Mouse (Mus musculus) stomach, embryonic 16.5 days (tissue): ENCODE data around the gene Alg13. TPM values are rescaled to one million over a fixed set of nuclear protein-coding genes. Genes with fewer than 3 reads are reported as not detected.

Experiments used
- ATAC-seq: fragments of 200-750 bp; cut with Nextera tagmentation; 2 replicates; pipeline ENCODE4 v1.8.0; 2017; ENCODE audit warnings: moderate number of reproducible peaks, moderate TSS enrichment; ENCODE audit not compliant: insufficient read depth, low FRiP score
- H3K27ac ChIP-seq: fragments of 300-500 bp; sonication (generic); 2 replicates; pipeline ENCODE4 v1.5.1; 2014; ENCODE audit warnings: low read length
- H3K27me3 ChIP-seq: fragments of 300-500 bp; sonication (generic); 2 replicates; pipeline ENCODE4 v1.6.1; 2014; ENCODE audit warnings: low read length, control low read depth, mixed read lengths; ENCODE audit not compliant: control insufficient read depth, insufficient read depth
- H3K36me3 ChIP-seq: fragments of 300-500 bp; sonication (generic); 2 replicates; pipeline ENCODE4 v1.6.1; 2014; ENCODE audit warnings: low read length; ENCODE audit not compliant: control insufficient read depth, insufficient read depth
- H3K4me1 ChIP-seq: fragments of 300-500 bp; sonication (generic); 2 replicates; pipeline ENCODE4 v1.6.1; 2014; ENCODE audit warnings: low read length, control low read depth, mixed read lengths; ENCODE audit not compliant: control insufficient read depth, insufficient read depth
- H3K4me2 ChIP-seq: fragments of 300-500 bp; sonication (generic); 2 replicates; pipeline ENCODE4 v1.6.1; 2014; ENCODE audit warnings: low read depth, low read length, mixed read lengths
- H3K4me3 ChIP-seq: fragments of 300-500 bp; sonication (generic); replicated peaks from 2 replicates; pipeline ENCODE4 v1.5.1; 2014; ENCODE audit warnings: mild to moderate bottlenecking, low read length
- H3K9ac ChIP-seq: fragments of 300-500 bp; sonication (generic); 2 replicates; pipeline ENCODE4 v1.6.1; 2014; ENCODE audit warnings: low read length
- H3K9me3 ChIP-seq: fragments of 300-500 bp; sonication (generic); replicated peaks from 2 replicates; pipeline ENCODE4 v1.6.1; 2016; ENCODE audit warnings: low read length, control low read depth; ENCODE audit not compliant: control insufficient read depth
- WGBS: fragments of 180-500 bp; shearing (Covaris S2); extraction: QIAGEN DNeasy Blood & Tissue Kit; methylation state at CpG from one replicate; pipeline ENCODE4 v1.1.7; 2014; 5-methylcytosine and 5-hydroxymethylcytosine counted together
- polyA plus RNA-seq: library from polyadenylated mRNA; unstranded; fragments of >200 nt; fragmentation: Nextera tagmentation; extraction: Ambion mirVana; gene quantifications from 2 replicates; pipeline ENCODE4 v1.2.1, GENCODE M21; 2015

Gene Alg13
- polyA plus RNA-seq, 1 experiment from 2014 or later = 15.5 TPM

GRCm38 (mm10) chrX:144325375-144325774 is 7.8 kb downstream of the Alg13 start:
- Histone ChIP-seq H3K9ac (no peak overlapping the region), H3K4me2 (no peak overlapping the region), H3K36me3 (no peaks in the 10 kb centered on the region), H3K4me1 (no peaks in the 10 kb centered on the region), H3K9me3 (no peaks in the 10 kb centered on the region), H3K4me3 (no peak overlapping the region), H3K27ac (no peak overlapping the region), H3K27me3 (no peaks in the 10 kb centered on the region)
- no peak for ATAC-seq

- 59% methylated on average over 8 of the region's 8 CpGs for WGBS
Measured at GRCm38 (mm10) chrX:144335332-144336015, 17.9 kb downstream of the Alg13 start.

GRCm38 (mm10) chrX:144337938-144338337 is 20.3 kb downstream of the Alg13 start:
- no peaks in the 10 kb centered on the region for H3K9me3 ChIP-seq
- no peak overlapping the region for H3K4me3 ChIP-seq
- no peak overlapping the region for H3K4me2 ChIP-seq

More at GRCm38 (mm10) chrX:144335332-144336015, 17.9 kb downstream of the Alg13 start:
- no peak overlapping the region for H3K4me3 ChIP-seq
- H3K27me3 ChIP-seq = no peaks in the 10 kb centered on the region
- ATAC-seq = no peak
- no peak overlapping the region for H3K9ac ChIP-seq
- H3K36me3 ChIP-seq = no peaks in the 10 kb centered on the region; the same call in 1 of the 2 replicates
- no peaks in the 10 kb centered on the region for H3K9me3 ChIP-seq
- H3K4me2 ChIP-seq = no peak overlapping the region
- H3K27ac ChIP-seq = no peak overlapping the region
- no peaks in the 10 kb centered on the region for H3K4me1 ChIP-seq

GRCm38 (mm10) chrX:144338355-144338754 is 20.8 kb downstream of the Alg13 start:
- no peak overlapping the region for H3K9ac ChIP-seq
- H3K27ac ChIP-seq = no peak overlapping the region
- no peaks in the 10 kb centered on the region for H3K9me3 ChIP-seq
- ATAC-seq = no peak
- no peaks in the 10 kb centered on the region for H3K4me1 ChIP-seq
- H3K27me3 ChIP-seq = no peaks in the 10 kb centered on the region
- H3K4me3 ChIP-seq = no peak overlapping the region
- H3K36me3 ChIP-seq = no peaks in the 10 kb centered on the region; the same call in 1 of the 2 replicates
- no peak overlapping the region for H3K4me2 ChIP-seq

More at GRCm38 (mm10) chrX:144337938-144338337, 20.3 kb downstream of the Alg13 start:
- Histone ChIP-seq H3K9ac (no peak overlapping the region), H3K27ac (no peak overlapping the region), H3K4me1 (no peaks in the 10 kb centered on the region), H3K27me3 (no peaks in the 10 kb centered on the region), H3K36me3 (no peaks in the 10 kb centered on the region; the same call in 1 of the 2 replicates)
- no peak for ATAC-seq

- H3K4me3 ChIP-seq = no peak overlapping the region
- no peaks in the 10 kb centered on the region for H3K27me3 ChIP-seq
- H3K4me2 ChIP-seq = no peak overlapping the region
- no peaks in the 10 kb centered on the region for H3K9me3 ChIP-seq
- H3K9ac ChIP-seq = no peak overlapping the region
- WGBS = 61% methylated on average over 2 of the region's 2 CpGs
- ATAC-seq = no peak
- H3K36me3 ChIP-seq = no peaks in the 10 kb centered on the region
- H3K4me1 ChIP-seq = no peaks in the 10 kb centered on the region
- H3K27ac ChIP-seq = no peak overlapping the region
Measured at GRCm38 (mm10) chrX:144374196-144374595, 56.6 kb downstream of the Alg13 start.

- no peak for ATAC-seq
- no peak overlapping the region for H3K4me2 ChIP-seq
- WGBS = 37% methylated on average over 7 of the region's 7 CpGs
- H3K4me3 ChIP-seq = no peak overlapping the region
- H3K27me3 ChIP-seq = no peaks in the 10 kb centered on the region; the same call in 1 of the 2 replicates
- no peak overlapping the region for H3K27ac ChIP-seq
- H3K9me3 ChIP-seq = no peaks in the 10 kb centered on the region
- no peaks in the 10 kb centered on the region for H3K4me1 ChIP-seq
- no peaks in the 10 kb centered on the region for H3K36me3 ChIP-seq
- no peak overlapping the region for H3K9ac ChIP-seq
Measured at GRCm38 (mm10) chrX:144403526-144403925, 85.9 kb downstream of the Alg13 start.

- H3K9me3 ChIP-seq = no peaks in the 10 kb centered on the region
- H3K4me1 ChIP-seq = no peaks in the 10 kb centered on the region
- no peak overlapping the region for H3K4me2 ChIP-seq
- no peak for ATAC-seq
- H3K9ac ChIP-seq = no peak overlapping the region
- no peak overlapping the region for H3K27ac ChIP-seq
- 62% methylated on average over 5 of the region's 5 CpGs for WGBS
- H3K4me3 ChIP-seq = no peak overlapping the region
- H3K27me3 ChIP-seq = no peaks in the 10 kb centered on the region
- H3K36me3 ChIP-seq = no peaks in the 10 kb centered on the region
Measured at GRCm38 (mm10) chrX:144408036-144408435, 90.4 kb downstream of the Alg13 start.

GRCm38 (mm10) chrX:144420259-144420658 is 102.7 kb downstream of the Alg13 start:
- no peaks in the 10 kb centered on the region for H3K27me3 ChIP-seq
- no peak for ATAC-seq
- WGBS = 60% methylated on average over 1 of the region's 1 CpGs
- no peaks in the 10 kb centered on the region for H3K36me3 ChIP-seq
- H3K4me3 ChIP-seq = no peak overlapping the region
- no peak overlapping the region for H3K9ac ChIP-seq
- H3K4me2 ChIP-seq = no peak overlapping the region
- no peaks in the 10 kb centered on the region for H3K9me3 ChIP-seq
- H3K27ac ChIP-seq = no peak overlapping the region
- no peaks in the 10 kb centered on the region for H3K4me1 ChIP-seq

GRCm38 (mm10) chrX:144421091-144421490 is 103.5 kb downstream of the Alg13 start:
- ATAC-seq = no peak
- H3K9me3 ChIP-seq = no peaks in the 10 kb centered on the region
- no peak overlapping the region for H3K4me2 ChIP-seq
- no peak overlapping the region for H3K27ac ChIP-seq
- WGBS = 90% methylated on average over 1 of the region's 1 CpGs
- no peaks in the 10 kb centered on the region for H3K36me3 ChIP-seq
- H3K9ac ChIP-seq = no peak overlapping the region
- no peaks in the 10 kb centered on the region for H3K4me1 ChIP-seq
- H3K27me3 ChIP-seq = no peaks in the 10 kb centered on the region
- no peak overlapping the region for H3K4me3 ChIP-seq
